Mouse (Mus musculus) testis, adult 2 months (tissue): ENCODE data around the gene Lamp5. TPM values are rescaled to one million over a fixed set of nuclear protein-coding genes. Genes with fewer than 3 reads are reported as not detected.

Source experiments
- H3K27ac ChIP-seq: fragments of 200-500 bp; 2 replicates; pipeline ENCODE4 v1.5.1; 2012; ENCODE audit warnings: low read depth, low read length; ENCODE audit not compliant: control insufficient read depth, insufficient read depth
- H3K27me3 ChIP-seq: fragments of 200-500 bp; 2 replicates; pipeline ENCODE4 v1.6.1; 2012; ENCODE audit warnings: mild to moderate bottlenecking, low read length, moderate library complexity; ENCODE audit not compliant: control insufficient read depth, insufficient read depth
- H3K36me3 ChIP-seq: fragments of 200-500 bp; 2 replicates; pipeline ENCODE4 v1.6.1; 2012; ENCODE audit warnings: mild to moderate bottlenecking, low read length; ENCODE audit not compliant: control insufficient read depth, insufficient read depth
- H3K4me1 ChIP-seq: fragments of 200-500 bp; 2 replicates; pipeline ENCODE4 v1.6.1; 2012; ENCODE audit warnings: low read length; ENCODE audit not compliant: control insufficient read depth, insufficient read depth
- H3K4me3 ChIP-seq: fragments of 200-500 bp; 2 replicates; pipeline ENCODE4 v1.5.1; 2012; ENCODE audit warnings: low read depth, mild to moderate bottlenecking, low read length, moderate library complexity, mixed read lengths; ENCODE audit not compliant: control insufficient read depth
- CTCF ChIP-seq: fragments of 200-500 bp; IDR thresholded peaks from 2 replicates; pipeline ENCODE4 v1.5.1; 2012; ENCODE audit warnings: low read depth, mild to moderate bottlenecking, inconsistent platforms, low read length, moderate library complexity; ENCODE audit not compliant: control insufficient read depth, insufficient read depth, insufficient replicate concordance
- POLR2A ChIP-seq: fragments of 200-500 bp; IDR thresholded peaks from 2 replicates; pipeline ENCODE4 v1.6.1; 2012; ENCODE audit warnings: low read depth, mild to moderate bottlenecking, inconsistent platforms, low read length, moderate library complexity; ENCODE audit not compliant: control insufficient read depth
- polyA plus RNA-seq: library from polyadenylated mRNA; depleted of rRNA; stranded (reverse); fragments of >200 nt; gene quantifications from 2 replicates; pipeline ENCODE4 v1.2.3, GENCODE M21; 2012; rRNA removed

Lamp5 gene
- 2.2 and 2.7 TPM in 2 replicates for polyA plus RNA-seq

- H3K27me3 ChIP-seq: no peaks in the 10 kb centered on the region
- H3K27ac ChIP-seq: no peak within 1 kb of the TSS
These were observed at the start of gene Lamp5 for GRCm38 (mm10) chr2:136051688-136052289. Gene Lamp5, plus strand, starts transcription at chr2:136052239.

GRCm38 (mm10) chr2:136003836-136004235 lies 48.2 kb upstream of the Lamp5 start:
- TF ChIP-seq CTCF (no peak), POLR2A (no peak)
- Histone ChIP-seq H3K27ac (no peak overlapping the region), H3K4me3 (no peak overlapping the region), H3K27me3 (no peaks in the 10 kb centered on the region), H3K36me3 (no peaks in the 10 kb centered on the region), H3K4me1 (no peaks in the 10 kb centered on the region)

More at GRCm38 (mm10) chr2:136051688-136052289, at the start of gene Lamp5:
- no peak for TF ChIP-seq CTCF
- no peak for TF ChIP-seq POLR2A
- Histone ChIP-seq H3K36me3 (no peaks in the 10 kb centered on the region), H3K4me3 (peak within 1 kb of the TSS; percentile 5; the same call in 1 of the 2 replicates), H3K4me1 (peaks cover 6% of the 10 kb centered on the region)

- no peaks in the 10 kb centered on the region for H3K36me3 ChIP-seq
- no peak for TF ChIP-seq CTCF
- no peak for TF ChIP-seq POLR2A
These were observed 45.8 kb upstream of the Lamp5 start for GRCm38 (mm10) chr2:136006280-136006679.

GRCm38 (mm10) chr2:136012759-136013158 lies 39.3 kb upstream of the Lamp5 start:
- Histone ChIP-seq H3K27me3 (no peaks in the 10 kb centered on the region), H3K27ac (no peak overlapping the region), H3K4me3 (no peak overlapping the region), H3K4me1 (no peaks in the 10 kb centered on the region), H3K36me3 (no peaks in the 10 kb centered on the region)
- TF ChIP-seq CTCF (no peak), POLR2A (no peak)

More at GRCm38 (mm10) chr2:136006280-136006679, 45.8 kb upstream of the Lamp5 start:
- H3K27me3 ChIP-seq: no peaks in the 10 kb centered on the region
- no peaks in the 10 kb centered on the region for H3K4me1 ChIP-seq
- H3K27ac ChIP-seq: no peak overlapping the region
- H3K4me3 ChIP-seq: no peak overlapping the region

- Histone ChIP-seq H3K4me1 (peaks cover 6% of the 10 kb centered on the region), H3K27me3 (no peaks in the 10 kb centered on the region), H3K4me3 (no peak overlapping the region), H3K27ac (no peak overlapping the region), H3K36me3 (no peaks in the 10 kb centered on the region)
- no peak for TF ChIP-seq POLR2A
- no peak for TF ChIP-seq CTCF
These were observed 3.6 kb upstream of the Lamp5 start for GRCm38 (mm10) chr2:136048464-136048863.

- Histone ChIP-seq H3K27me3 (no peaks in the 10 kb centered on the region), H3K4me3 (peak overlapping the region; percentile 5; the same call in 1 of the 2 replicates), H3K27ac (no peak overlapping the region), H3K4me1 (peaks cover 6% of the 10 kb centered on the region), H3K36me3 (no peaks in the 10 kb centered on the region)
- TF ChIP-seq POLR2A: no peak
- no peak for TF ChIP-seq CTCF
These were observed 1.0 kb upstream of the Lamp5 start for GRCm38 (mm10) chr2:136050793-136051615.

- Histone ChIP-seq H3K27ac (no peak overlapping the region), H3K4me3 (peak overlapping the region; percentile 79), H3K27me3 (no peaks in the 10 kb centered on the region), H3K4me1 (peaks cover 14% of the 10 kb centered on the region), H3K36me3 (no peaks in the 10 kb centered on the region)
- TF ChIP-seq CTCF (no peak), POLR2A (no peak)
These were observed 5.9 kb downstream of the Lamp5 start for GRCm38 (mm10) chr2:136057861-136058331.
